Mouse (Mus musculus) lung, adult 2 months (tissue): ENCODE data around the gene Nmur2. TPM values are rescaled to one million over a fixed set of nuclear protein-coding genes. Genes with fewer than 3 reads are reported as not detected.

Source experiments
- DNase-seq: peaks from one replicate; pipeline ENCODE4 v3.0.0; 2022
- H3K4me1 ChIP-seq: fragments of 200-500 bp; 2 replicates; pipeline ENCODE4 v1.6.1; 2011; ENCODE audit warnings: low read length; ENCODE audit not compliant: control insufficient read depth, insufficient read depth
- H3K4me3 ChIP-seq: fragments of 200-500 bp; replicated peaks from 2 replicates; pipeline ENCODE3; 2011; ENCODE audit warnings: low read depth, mild to moderate bottlenecking, control low read depth, low read length; ENCODE audit errors: extremely low read depth
- CTCF ChIP-seq: fragments of 200-500 bp; IDR thresholded peaks from 2 replicates; pipeline ENCODE4 v1.5.1; 2011; ENCODE audit warnings: mild to moderate bottlenecking, low read length, control low read depth; ENCODE audit not compliant: insufficient read depth
- POLR2A ChIP-seq: fragments of 200-500 bp; IDR thresholded peaks from 2 replicates; pipeline ENCODE4 v1.6.1; 2011; ENCODE audit warnings: low read depth, mild to moderate bottlenecking, control low read depth, low read length, borderline replicate concordance; ENCODE audit errors: extremely low read depth
- WGBS: fragments of 180-500 bp; shearing (Covaris S2); methylation state at CpG from one replicate; pipeline ENCODE4 v1.1.7; 2018; 5-methylcytosine and 5-hydroxymethylcytosine counted together
- polyA plus RNA-seq: library from polyadenylated mRNA; depleted of rRNA; stranded (reverse); fragments of >200 nt; gene quantifications from 2 replicates; pipeline ENCODE4 v1.2.3, GENCODE M21; 2012

Nmur2 gene
- polyA plus RNA-seq, 1 experiment, result not detected

GRCm38 (mm10) chr11:56013510-56014057 lies 27.2 kb downstream of the Nmur2 start:
- no peak for TF ChIP-seq POLR2A
- TF ChIP-seq CTCF, result no peak
- 33% methylated on average over 9 of the region's 9 CpGs for WGBS
- DNase-seq, result no peak
- H3K4me1 ChIP-seq, result no peaks in the 10 kb centered on the region
- no peak overlapping the region for H3K4me3 ChIP-seq

- Histone ChIP-seq H3K4me3 (no peak overlapping the region), H3K4me1 (no peaks in the 10 kb centered on the region)
- 42% methylated on average over 2 of the region's 2 CpGs for WGBS
- TF ChIP-seq POLR2A (no peak), CTCF (no peak)
- no peak for DNase-seq
Measured at GRCm38 (mm10) chr11:56012396-56012795, 28.4 kb downstream of the Nmur2 start.

- Histone ChIP-seq H3K4me3 (no peak overlapping the region), H3K4me1 (no peaks in the 10 kb centered on the region)
- 59% methylated on average over 3 of the region's 3 CpGs for WGBS
- no peak for DNase-seq
- TF ChIP-seq CTCF, result no peak
- TF ChIP-seq POLR2A, result no peak
Measured at GRCm38 (mm10) chr11:56008277-56008676, 32.5 kb downstream of the Nmur2 start.

- DNase-seq, result no peak
- TF ChIP-seq CTCF, result no peak
- no peak for TF ChIP-seq POLR2A
- H3K4me1 ChIP-seq, result no peaks in the 10 kb centered on the region
- no peak overlapping the region for H3K4me3 ChIP-seq
- WGBS, result 45% methylated on average over 1 of the region's 1 CpGs
Measured at GRCm38 (mm10) chr11:55992799-55993198, 48.0 kb downstream of the Nmur2 start.

GRCm38 (mm10) chr11:55992148-55992547 lies 48.7 kb downstream of the Nmur2 start:
- Histone ChIP-seq H3K4me3 (no peak overlapping the region), H3K4me1 (no peaks in the 10 kb centered on the region)
- no peak for TF ChIP-seq CTCF
- TF ChIP-seq POLR2A, result no peak
- WGBS, result 53% methylated on average over 3 of the region's 3 CpGs
- DNase-seq, result no peak

DNA sequence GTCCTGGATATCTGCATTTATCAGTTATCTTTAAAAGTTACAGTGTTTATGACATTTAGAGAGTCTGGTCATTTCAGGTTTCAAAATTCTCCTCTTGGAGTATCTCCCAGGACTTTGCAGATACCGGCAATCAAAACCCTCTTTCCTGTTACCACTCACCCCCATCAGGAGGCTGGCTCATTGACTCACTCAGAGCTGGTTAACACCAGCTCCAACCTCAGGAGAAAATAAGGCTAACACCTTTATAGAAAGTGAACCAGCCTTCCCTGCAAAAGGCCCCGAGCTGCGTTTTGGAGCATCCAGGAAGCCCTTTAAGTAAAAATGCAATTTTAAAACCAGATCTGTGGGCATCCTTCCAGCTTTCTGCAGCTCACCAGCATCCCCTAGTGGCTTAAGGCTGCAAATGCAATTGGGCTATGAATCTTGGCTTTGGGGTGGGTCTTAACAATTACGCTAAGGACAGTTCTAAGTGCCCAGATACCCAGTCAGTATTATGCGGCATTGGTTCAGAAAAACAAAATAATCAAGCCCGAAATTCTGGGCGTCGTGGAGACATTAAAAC lies 49.2 kb downstream of the Nmur2 start:
- H3K4me1 ChIP-seq, result no peaks in the 10 kb centered on the region
- WGBS, result 10% methylated on average over 8 of the region's 8 CpGs
- TF ChIP-seq CTCF, result peak; percentile 75
- no peak for TF ChIP-seq POLR2A
- H3K4me3 ChIP-seq, result no peak overlapping the region
- DNase-seq, result peak; percentile 6

GRCm38 (mm10) chr11:55984643-55985042 lies 56.2 kb downstream of the Nmur2 start:
- Histone ChIP-seq H3K4me3 (no peak overlapping the region), H3K4me1 (no peaks in the 10 kb centered on the region)
- 57% methylated on average over 3 of the region's 3 CpGs for WGBS
- no peak for TF ChIP-seq CTCF
- TF ChIP-seq POLR2A, result no peak
- no peak for DNase-seq

GRCm38 (mm10) chr11:55981656-55982055 lies 59.2 kb downstream of the Nmur2 start:
- DNase-seq, result no peak
- 23% methylated on average over 1 of the region's 1 CpGs for WGBS
- TF ChIP-seq CTCF (peak; percentile 30), POLR2A (no peak)
- Histone ChIP-seq H3K4me1 (no peaks in the 10 kb centered on the region), H3K4me3 (no peak overlapping the region)

DNA sequence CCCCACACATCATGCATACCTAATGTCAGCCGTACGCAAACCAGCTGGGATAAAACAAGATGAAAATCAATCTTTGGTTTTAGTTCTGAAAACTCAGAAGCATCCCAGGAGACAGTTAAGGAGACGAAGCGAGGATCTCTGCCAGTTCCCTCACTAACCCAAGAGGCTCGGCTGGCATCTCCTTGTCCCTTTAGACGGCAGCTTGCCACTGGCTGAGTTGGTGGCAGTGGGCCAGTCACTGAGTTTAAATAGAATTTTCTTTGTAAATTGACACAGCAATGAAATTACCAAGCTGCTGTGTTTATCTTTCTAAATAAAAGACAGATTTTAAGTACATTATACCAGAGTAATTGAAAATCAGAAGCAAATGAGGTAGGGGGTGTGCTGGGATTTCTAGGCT lies 62.7 kb downstream of the Nmur2 start:
- 65% methylated on average over 6 of the region's 6 CpGs for WGBS
- no peak for DNase-seq
- no peak for TF ChIP-seq POLR2A
- TF ChIP-seq CTCF, result no peak

More for the DNA sequence above, 62.7 kb downstream of the Nmur2 start:
- Histone ChIP-seq H3K4me3 (no peak overlapping the region), H3K4me1 (no peaks in the 10 kb centered on the region)
